Mouse (Mus musculus): Measurements from ENCODE around the gene Ptcd2.

DNA sequence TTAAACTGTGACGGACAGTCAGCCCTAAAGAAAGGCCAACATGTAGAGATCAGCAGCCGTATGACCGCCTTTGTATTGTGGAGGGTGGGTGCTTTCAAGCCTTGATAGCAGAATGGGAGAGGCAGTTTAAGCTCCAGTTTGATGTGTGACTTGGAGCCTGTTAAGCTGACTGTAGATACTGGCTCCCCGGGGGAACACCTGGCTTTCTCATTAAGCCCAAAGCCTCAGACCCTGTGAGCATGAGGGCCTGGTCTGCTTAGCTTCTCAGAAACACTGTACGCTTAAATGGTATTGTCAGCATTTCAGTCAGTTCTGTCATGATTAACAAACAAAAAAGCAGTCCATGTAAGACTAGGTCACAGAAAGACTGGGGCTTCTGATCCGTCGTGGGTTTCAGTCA, 29.2 kb upstream of the Ptcd2 start:
- TF ChIP-seq CTCF (IDR thresholded peaks at IDR 0.05; ENCODE audit: control insufficient read depth, insufficient read depth, insufficient read length) (no peak), CEBPB (IDR thresholded peaks at IDR 0.05; ENCODE audit: low read depth) (no peak), MAX (IDR thresholded peaks at IDR 0.05) (no peak), MYOG (IDR thresholded peaks at IDR 0.05; ENCODE audit: control insufficient read depth, extremely low read depth, insufficient read length) (no peak), USF1 (IDR thresholded peaks at IDR 0.05; ENCODE audit: low read depth) (no peak), FOSL1 (IDR thresholded peaks at IDR 0.05; ENCODE audit: insufficient read depth, low read length, poor library complexity, severe bottlenecking) (no peak), MYOD1 (IDR thresholded peaks at IDR 0.05; ENCODE audit: control insufficient read depth, insufficient read length, low read depth) (no peak)
